Mouse (Mus musculus): Measurements from ENCODE around the gene Pla2g3. TPM values are rescaled to one million over a fixed set of nuclear protein-coding genes. Genes with fewer than 3 reads are reported as not detected.

Pla2g3 gene
- polyA plus RNA-seq, 1 experiment: 0.30 TPM

DNA sequence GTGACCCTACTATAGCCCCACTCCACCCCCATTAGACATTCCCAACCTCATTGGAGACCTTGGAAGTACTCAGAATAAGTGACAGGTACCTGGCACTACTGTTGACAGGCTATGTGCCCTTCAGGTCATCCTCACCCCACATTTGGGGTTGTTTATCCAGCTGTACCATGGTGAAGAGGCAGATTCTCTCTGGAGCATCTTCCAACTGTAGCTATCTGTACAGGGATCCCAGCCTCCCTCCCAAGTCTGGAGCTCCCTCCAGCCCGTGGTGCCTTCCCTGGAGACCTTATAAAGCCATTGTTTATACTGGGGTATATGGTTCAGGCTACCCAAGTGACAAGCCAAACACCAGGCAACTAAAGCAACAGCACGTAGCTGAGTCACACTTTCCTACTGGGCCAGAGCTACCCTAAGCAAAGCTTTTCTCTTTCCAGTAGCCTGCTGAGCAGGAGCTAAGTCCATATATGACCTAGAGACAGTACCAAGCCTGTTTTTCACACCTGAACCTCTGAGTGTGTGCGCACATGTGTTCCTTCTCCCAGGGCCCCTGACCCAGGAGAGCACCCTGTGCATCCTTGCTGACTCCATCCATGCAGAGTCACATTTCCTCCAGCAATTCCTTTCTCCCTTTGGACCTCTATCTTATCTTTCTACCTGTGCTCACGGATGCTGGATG lies 31.1 kb downstream of the Pla2g3 start:
- no peak overlapping the region for H3K27ac ChIP-seq (ENCODE audit: insufficient read depth, low read length)
- peaks cover 4% of the 10 kb centered on the region for H3K4me1 ChIP-seq (ENCODE audit: control insufficient read depth, insufficient read depth, insufficient read length)
- TF ChIP-seq POLR2A (IDR thresholded peaks at IDR 0.05; ENCODE audit: low read depth, low read length) (no peak), CTCF (IDR thresholded peaks at IDR 0.05; ENCODE audit: extremely low read depth, insufficient read depth, insufficient read length, insufficient replicate concordance) (no peak)
- H3K27me3 ChIP-seq (ENCODE audit: control insufficient read depth, insufficient read depth, low read length): peaks cover 6% of the 10 kb centered on the region
- H3K36me3 ChIP-seq (ENCODE audit: control insufficient read depth, insufficient read depth, low read length): no peaks in the 10 kb centered on the region
- H3K4me3 ChIP-seq (ENCODE audit: extremely low read depth, insufficient read depth, insufficient read length): no peak overlapping the region
- no peak for DNase-seq (ENCODE audit: low read depth in 1 of 2, low spot score in 2 of 2)
- 80% methylated on average over 4 of the region's 4 CpGs for WGBS

DNA sequence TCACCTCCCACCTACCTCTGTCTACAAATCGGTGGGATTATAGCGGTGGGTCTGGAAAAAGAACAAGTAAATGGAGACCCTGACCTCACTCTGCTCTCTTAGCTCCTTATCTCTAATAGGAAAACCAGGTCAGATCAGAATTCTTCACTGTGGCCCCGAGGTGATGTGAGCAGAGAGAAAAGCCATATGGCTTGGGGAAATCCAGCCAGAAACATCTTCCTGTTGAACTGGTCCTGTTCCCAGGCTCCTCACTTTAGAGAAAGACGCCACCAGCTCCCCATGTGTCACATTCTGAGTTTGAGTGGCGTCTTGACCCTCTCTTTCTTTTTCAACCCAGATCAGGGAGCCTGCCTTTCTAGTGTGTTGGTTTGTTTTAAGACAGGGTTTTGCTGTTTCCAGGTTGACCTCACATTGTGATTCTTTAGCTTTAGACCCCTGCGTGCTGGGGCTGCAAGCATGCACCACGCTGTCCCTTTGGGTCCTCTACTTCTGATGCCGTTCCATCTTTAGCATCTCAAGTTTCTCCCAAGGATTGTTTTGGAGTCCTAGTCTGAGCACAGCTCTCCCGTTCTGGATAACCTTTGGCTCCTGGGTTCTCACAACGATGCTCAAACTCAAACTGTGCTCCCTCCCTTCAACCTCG lies 31.8 kb downstream of the Pla2g3 start:
- no peak overlapping the region for H3K27ac ChIP-seq (ENCODE audit: insufficient read depth, low read length)

DNA sequence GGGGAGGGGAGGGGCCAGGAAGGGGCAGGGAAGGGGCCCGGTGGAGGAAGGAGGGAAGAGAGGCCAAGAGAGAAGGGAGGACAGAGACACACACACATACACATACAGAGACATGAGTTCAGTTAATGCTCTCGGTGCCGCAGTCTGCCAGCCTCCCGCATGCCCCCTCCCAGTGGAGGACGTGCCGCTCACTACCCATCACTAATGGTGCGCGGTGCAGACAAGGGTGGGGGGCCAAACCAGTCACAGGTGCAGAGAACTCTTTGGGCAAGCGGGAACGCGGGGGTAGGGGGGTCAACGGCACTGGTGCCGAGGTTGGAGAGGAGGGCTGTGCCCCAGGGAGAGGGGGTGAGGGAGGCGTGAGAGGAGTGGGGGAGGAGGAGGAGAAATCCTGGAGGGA lies 32.8 kb downstream of the Pla2g3 start:
- DNase-seq (ENCODE audit: low read depth in 1 of 2, low spot score in 2 of 2): no peak
- H3K27me3 ChIP-seq (ENCODE audit: control insufficient read depth, insufficient read depth, low read length): peaks cover 6% of the 10 kb centered on the region
- peaks cover 4% of the 10 kb centered on the region for H3K4me1 ChIP-seq (ENCODE audit: control insufficient read depth, insufficient read depth, insufficient read length)
- H3K4me3 ChIP-seq (ENCODE audit: extremely low read depth, insufficient read depth, insufficient read length): no peak overlapping the region
- no peaks in the 10 kb centered on the region for H3K36me3 ChIP-seq (ENCODE audit: control insufficient read depth, insufficient read depth, low read length)
- TF ChIP-seq CTCF (IDR thresholded peaks at IDR 0.05; ENCODE audit: extremely low read depth, insufficient read depth, insufficient read length, insufficient replicate concordance) (no peak), POLR2A (IDR thresholded peaks at IDR 0.05; ENCODE audit: low read depth, low read length) (no peak)
- H3K27ac ChIP-seq (ENCODE audit: insufficient read depth, low read length): no peak overlapping the region
- WGBS: 90% methylated on average over 14 of the region's 14 CpGs

More for the DNA sequence above, 31.8 kb downstream of the Pla2g3 start:
- peaks cover 4% of the 10 kb centered on the region for H3K4me1 ChIP-seq (ENCODE audit: control insufficient read depth, insufficient read depth, insufficient read length)
- no peak for TF ChIP-seq CTCF (IDR thresholded peaks at IDR 0.05; ENCODE audit: extremely low read depth, insufficient read depth, insufficient read length, insufficient replicate concordance)
- no peak for TF ChIP-seq POLR2A (IDR thresholded peaks at IDR 0.05; ENCODE audit: low read depth, low read length)
- no peak overlapping the region for H3K4me3 ChIP-seq (ENCODE audit: extremely low read depth, insufficient read depth, insufficient read length)
- peaks cover 6% of the 10 kb centered on the region for H3K27me3 ChIP-seq (ENCODE audit: control insufficient read depth, insufficient read depth, low read length)
- no peaks in the 10 kb centered on the region for H3K36me3 ChIP-seq (ENCODE audit: control insufficient read depth, insufficient read depth, low read length)
- DNase-seq (ENCODE audit: low read depth in 1 of 2, low spot score in 2 of 2): no peak
- 89% methylated on average over 11 of the region's 11 CpGs for WGBS

DNA sequence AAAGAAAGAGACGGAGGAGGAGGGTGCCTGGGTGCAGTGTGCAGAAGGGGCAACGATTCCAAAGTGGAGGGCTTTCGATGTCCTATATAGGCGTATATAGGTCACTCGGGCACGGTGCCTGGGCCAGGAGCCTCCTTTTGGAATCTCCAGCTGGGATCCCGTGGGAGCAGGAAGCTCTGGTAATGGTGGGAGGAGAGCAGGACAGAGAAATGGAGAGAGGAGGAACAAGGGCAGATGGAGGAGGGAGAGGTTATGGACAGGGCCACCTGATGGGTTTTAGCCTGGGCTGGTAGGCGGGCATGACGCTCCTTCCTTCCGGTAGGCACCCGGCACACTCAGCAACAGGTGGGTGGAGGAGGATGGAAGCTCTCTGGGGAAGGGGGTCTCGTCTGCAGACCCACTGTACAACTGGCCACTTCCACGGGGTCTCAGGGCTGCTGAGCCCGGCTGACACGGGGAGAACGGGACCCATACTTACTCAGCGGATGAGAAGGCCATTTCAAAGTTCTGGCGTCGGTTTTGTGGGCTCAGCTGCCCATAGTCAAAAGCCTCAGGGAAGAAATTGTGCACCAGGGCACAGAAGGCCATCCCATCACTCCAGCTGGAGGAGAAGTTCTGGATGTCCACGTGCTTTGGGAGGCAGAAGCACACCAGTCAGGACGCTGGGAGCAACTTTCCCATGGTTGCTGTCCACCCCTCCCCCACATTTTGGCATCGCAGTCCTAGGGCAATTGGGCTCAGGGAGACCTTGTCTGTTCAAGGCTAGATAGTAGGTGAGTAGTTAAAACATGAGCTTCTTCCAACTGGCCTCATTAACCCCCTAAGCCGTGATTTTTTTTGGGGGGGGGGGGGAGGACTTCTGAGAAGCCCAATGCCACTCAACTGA lies 33.5 kb downstream of the Pla2g3 start:
- WGBS: 90% methylated on average over 23 of the region's 23 CpGs

DNA sequence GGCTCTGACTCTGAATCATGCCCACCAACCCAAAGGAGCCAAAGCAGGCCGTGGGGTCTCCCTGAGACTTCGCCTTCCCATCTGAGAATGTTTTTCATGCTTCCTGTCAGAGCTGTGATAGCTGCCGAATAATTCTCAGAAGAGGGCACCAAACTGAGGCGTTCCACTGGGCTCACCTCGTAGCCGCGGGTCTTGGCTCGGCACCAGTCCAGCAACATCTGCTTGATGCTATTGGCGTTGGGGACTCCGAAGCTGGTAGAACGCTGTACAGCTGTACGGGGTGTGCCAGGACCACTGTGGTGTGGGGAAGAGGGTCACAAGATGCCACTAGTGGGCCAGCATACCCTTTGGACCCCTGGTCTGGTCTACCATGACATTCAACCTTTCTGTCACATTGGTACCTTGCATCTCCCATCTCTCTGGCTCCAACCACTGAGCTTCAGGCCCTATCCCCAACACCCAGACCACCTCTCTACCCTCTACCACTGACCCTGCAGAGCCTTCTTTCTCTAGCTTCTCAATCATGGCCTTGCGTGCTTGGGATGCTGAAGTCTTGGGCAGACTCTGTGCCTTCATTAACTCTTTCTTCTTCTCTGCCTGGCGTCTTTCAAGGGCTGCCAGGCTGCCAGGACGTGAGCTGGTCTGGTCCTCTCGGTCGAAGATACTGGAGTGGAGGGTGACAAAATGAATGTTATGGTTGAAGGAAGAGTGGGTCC lies 34.4 kb downstream of the Pla2g3 start:
- TF ChIP-seq CTCF (IDR thresholded peaks at IDR 0.05; ENCODE audit: extremely low read depth, insufficient read depth, insufficient read length, insufficient replicate concordance) (no peak), POLR2A (IDR thresholded peaks at IDR 0.05; ENCODE audit: low read depth, low read length) (no peak)
- 92% methylated on average over 17 of the region's 17 CpGs for WGBS
- H3K4me3 ChIP-seq (ENCODE audit: extremely low read depth, insufficient read depth, insufficient read length): no peak overlapping the region
- H3K27me3 ChIP-seq (ENCODE audit: control insufficient read depth, insufficient read depth, low read length): no peaks in the 10 kb centered on the region
- peaks cover 3% of the 10 kb centered on the region for H3K4me1 ChIP-seq (ENCODE audit: control insufficient read depth, insufficient read depth, insufficient read length)
- no peak overlapping the region for H3K27ac ChIP-seq (ENCODE audit: insufficient read depth, low read length)
- no peaks in the 10 kb centered on the region for H3K36me3 ChIP-seq (ENCODE audit: control insufficient read depth, insufficient read depth, low read length)
- DNase-seq (ENCODE audit: low read depth in 1 of 2, low spot score in 2 of 2): no peak

More for the DNA sequence above, 33.5 kb downstream of the Pla2g3 start:
- TF ChIP-seq CTCF (IDR thresholded peaks at IDR 0.05; ENCODE audit: extremely low read depth, insufficient read depth, insufficient read length, insufficient replicate concordance): no peak
- TF ChIP-seq POLR2A (IDR thresholded peaks at IDR 0.05; ENCODE audit: low read depth, low read length): no peak
- no peak overlapping the region for H3K27ac ChIP-seq (ENCODE audit: insufficient read depth, low read length)
- peaks cover 5% of the 10 kb centered on the region for H3K27me3 ChIP-seq (ENCODE audit: control insufficient read depth, insufficient read depth, low read length)
- H3K36me3 ChIP-seq (ENCODE audit: control insufficient read depth, insufficient read depth, low read length): no peaks in the 10 kb centered on the region
- no peak for DNase-seq (ENCODE audit: low read depth in 1 of 2, low spot score in 2 of 2)
- no peak overlapping the region for H3K4me3 ChIP-seq (ENCODE audit: extremely low read depth, insufficient read depth, insufficient read length)
- H3K4me1 ChIP-seq (ENCODE audit: control insufficient read depth, insufficient read depth, insufficient read length): peaks cover 4% of the 10 kb centered on the region

DNA sequence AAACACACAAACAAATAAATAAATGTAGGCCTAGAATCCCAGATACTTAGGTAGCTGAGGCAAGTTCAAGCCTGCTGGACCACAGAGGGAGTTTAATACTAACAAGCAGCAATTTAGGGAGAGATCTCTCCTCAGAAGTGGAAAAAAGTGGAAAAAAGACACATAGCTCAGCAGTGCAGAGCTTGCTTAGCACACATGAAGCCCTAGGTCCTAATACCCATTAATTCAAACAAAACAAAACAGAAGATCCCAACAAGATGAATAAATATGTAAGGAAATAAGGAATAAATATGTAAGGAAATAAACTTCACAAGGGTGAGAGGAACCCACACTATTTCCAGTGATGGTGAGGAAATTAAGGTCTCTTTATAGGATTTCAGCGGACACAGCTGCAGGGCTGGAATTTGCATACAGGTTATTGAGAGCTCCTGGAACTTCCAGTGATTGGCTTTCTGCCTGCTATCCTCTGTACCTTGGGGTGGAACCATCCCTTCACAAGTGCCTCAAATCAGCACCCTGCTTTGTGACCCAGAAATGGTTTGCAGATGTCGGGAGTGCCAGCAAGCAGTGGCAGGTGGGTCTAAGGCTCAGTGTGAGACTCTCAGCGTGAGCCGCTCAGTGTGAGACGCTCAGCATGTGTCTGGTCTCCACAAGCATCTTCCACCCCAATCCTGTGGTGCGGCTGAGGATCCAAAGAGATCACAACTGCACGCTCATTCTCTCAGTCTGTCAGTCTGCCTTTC lies 35.9 kb downstream of the Pla2g3 start:
- no peak for DNase-seq (ENCODE audit: low read depth in 1 of 2, low spot score in 2 of 2)
- TF ChIP-seq POLR2A (IDR thresholded peaks at IDR 0.05; ENCODE audit: low read depth, low read length) (no peak), CTCF (IDR thresholded peaks at IDR 0.05; ENCODE audit: extremely low read depth, insufficient read depth, insufficient read length, insufficient replicate concordance) (no peak)
- WGBS: 93% methylated on average over 7 of the region's 7 CpGs
- Histone ChIP-seq H3K36me3 (ENCODE audit: control insufficient read depth, insufficient read depth, low read length) (no peaks in the 10 kb centered on the region), H3K4me1 (ENCODE audit: control insufficient read depth, insufficient read depth, insufficient read length) (no peaks in the 10 kb centered on the region; the same call in 1 of the 2 replicates), H3K27ac (ENCODE audit: insufficient read depth, low read length) (no peak overlapping the region), H3K4me3 (ENCODE audit: extremely low read depth, insufficient read depth, insufficient read length) (no peak overlapping the region), H3K27me3 (ENCODE audit: control insufficient read depth, insufficient read depth, low read length) (no peaks in the 10 kb centered on the region)
